Mouse (Mus musculus) c-Kit-positive CD71-positive TER-119-positive erythroid progenitor cells, embryonic 14.5 days (primary cell): ENCODE data around the gene Brd2.

Experiments
- DNase-seq: peaks from one replicate; pipeline ENCODE4 v3.0.0-alpha.2; 2013; ENCODE audit warnings: low spot score

Gene Brd2

DNA sequence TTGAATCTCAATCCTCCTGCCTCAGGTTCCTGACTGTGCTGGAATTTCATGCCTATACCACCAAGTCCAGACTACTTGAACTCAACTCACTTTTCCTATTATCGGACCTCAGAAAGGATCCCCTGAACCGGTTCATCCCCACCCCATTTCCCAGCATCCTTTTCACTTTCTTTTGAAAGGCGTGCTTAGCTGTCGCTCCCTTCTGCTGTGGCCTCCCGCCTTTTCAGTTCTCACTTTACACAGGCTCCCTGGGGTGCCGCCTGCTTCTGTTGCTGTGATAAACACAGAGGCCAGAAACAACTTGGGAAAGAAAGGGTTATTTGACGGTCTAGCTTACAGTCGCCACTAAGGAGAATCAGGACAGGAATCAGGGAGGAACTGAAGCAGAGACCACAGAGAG, 39.3 kb downstream of the Brd2 start:
- no peak for DNase-seq

DNA sequence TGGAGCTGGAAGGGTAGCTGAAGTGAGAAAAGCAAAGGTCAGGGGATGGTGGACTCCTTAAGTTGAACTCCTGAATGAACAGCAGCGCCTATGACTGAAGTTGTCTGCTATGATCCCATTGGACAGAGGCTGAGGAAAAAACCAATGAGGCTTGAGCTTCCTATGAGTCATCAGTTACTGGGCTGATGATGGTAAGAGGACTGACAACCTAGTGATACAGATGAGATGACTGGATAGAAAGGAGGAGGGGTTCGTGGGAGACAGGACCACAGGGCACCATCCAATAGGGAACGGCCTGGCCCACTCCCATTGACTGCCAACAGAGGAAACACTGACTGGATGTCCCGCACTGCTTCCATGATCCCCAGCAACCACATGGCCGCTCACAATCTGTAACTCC, 42.8 kb downstream of the Brd2 start:
- peak; percentile 43 for DNase-seq

DNA sequence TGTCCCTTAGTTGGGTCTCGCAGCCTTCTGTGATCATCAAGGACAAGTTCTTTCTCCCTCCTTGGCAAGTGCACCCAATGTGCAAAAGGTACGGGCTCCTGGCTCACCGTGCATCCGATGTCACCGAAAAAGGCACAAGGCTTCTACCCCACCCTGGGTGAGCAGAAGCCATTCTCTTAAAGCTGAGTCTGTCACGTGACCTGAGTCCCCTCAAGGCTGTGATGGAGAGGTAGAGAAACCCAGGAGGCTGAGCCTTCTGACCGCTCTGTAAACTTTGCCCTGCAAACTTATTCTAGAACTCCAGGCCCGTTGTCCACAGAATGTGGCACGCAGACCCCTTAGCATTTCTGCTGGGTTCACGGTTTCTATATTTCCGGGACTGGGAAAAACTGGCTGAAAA, 43.4 kb downstream of the Brd2 start:
- no peak for DNase-seq

DNA sequence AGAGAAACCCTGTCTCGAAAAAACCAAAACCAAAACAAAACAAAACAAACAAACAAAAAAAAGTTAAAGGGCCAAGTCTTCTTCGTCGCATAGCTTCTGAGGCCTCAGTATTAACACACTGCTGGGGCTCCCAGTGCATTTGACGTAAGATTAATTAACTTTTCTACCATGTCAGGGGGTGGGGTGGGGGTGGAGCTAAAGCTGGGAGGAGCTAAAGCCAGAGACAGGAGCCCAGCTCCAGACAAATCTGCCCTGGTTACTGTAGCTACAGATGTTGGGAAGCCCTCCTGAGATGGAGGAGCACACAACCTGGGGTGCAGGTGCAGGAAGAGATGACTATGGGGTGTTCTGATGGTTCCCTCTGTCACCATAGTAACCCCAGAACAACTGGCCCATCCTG, 44.3 kb downstream of the Brd2 start:
- no peak for DNase-seq

DNA sequence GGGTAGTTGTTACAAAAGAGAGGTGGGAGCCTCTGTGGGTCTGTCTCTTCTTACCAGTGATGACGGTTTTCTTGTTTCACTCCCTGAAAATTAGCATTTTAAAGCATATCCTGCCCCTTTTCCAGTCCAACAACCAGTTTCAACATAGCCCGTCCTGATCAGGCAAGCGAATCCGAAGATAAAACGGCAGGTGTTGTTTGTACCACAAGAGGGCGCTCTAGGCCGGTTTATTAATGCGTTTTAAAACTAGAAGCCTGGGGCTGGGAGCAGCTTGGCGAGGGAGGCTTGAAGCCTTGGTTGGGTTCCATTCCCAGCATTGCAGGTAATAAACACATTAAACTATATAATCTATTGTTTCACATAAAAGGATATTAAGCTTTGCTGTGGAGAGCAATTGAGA, 44.9 kb downstream of the Brd2 start:
- peak; percentile 80 for DNase-seq

DNA sequence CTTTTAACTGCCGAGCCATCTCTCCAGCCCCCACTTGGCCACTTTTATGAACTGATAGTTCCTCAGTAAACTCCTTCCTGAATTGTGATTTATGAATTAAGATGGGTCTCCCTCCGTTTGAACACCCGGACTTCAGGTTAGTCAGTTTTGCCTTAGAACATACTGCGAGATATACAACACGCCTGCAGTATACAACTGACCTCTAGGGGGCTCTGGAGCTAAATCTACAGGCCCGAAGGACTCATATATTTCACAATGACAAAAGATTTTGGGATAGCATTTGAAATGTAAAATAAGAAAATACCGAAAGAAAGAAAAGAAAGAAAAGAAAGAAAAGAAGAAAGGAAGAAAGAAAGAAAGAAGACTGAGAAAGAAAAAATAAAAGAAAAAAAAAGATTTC, 47.2 kb downstream of the Brd2 start:
- DNase-seq = peak; percentile 68

DNA sequence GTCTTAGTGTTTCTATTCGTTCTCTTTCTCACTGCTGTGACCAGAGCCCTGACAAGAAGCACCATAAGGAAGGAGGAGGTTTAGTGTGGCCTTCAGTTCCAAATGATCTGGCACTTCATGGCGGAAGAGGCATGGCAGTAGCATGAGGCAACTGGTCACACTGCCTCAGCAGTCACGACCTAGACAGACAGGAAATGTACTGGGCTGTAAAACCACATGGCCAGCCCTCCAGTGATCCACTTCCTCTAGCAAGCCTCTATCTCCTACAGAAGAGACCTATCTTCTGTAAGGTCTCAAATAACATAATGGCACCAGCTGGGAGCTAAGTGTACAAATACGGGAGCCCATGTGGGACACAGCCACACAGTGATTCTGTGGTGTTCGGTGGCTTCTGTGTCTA, 50.3 kb downstream of the Brd2 start:
- no peak for DNase-seq

DNA sequence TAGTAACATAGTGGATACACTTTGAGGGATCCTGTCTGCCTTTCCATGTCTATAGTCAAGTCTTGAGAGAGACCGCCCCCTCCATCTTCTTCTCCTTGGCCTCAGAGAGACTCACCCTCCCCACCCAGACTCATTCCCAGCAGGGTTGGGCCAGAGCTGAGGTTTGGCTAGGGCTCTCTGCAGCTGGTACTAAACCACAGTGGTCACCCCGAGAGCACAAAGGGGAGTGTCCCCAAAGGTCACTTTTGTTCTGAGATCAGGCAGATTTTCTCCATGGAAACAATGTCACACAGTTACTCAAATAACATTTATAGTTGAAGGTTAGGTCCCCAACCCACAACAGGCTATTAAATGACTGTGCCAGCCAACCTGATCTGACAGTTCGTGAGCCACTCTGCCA, 53.6 kb downstream of the Brd2 start:
- no peak for DNase-seq
